Mouse (Mus musculus) frontal cortex, postnatal 14 days (tissue): ENCODE measurements at regions not wholly inside any gene's neighbourhood (a gene's known extent, or its start where the extent isn't known, plus 50 kb on each side); places are given as distances from the start of the nearest gene placed in this dataset.
A peak's percentile ranks its signal among the peaks of the same experiment; 100 is the strongest.
"Not testable (repeated sequence)": the region's sequence is repeated elsewhere in the genome, so short reads cannot be mapped to it uniquely, and the experiment has no call there.

ENCODE experiments used
- DNase-seq, 2 experiments: peaks; one replicate each; pipeline ENCODE4 v3.0.0; 2022; ENCODE audit warnings: low spot score in 2 of 2

DNA sequence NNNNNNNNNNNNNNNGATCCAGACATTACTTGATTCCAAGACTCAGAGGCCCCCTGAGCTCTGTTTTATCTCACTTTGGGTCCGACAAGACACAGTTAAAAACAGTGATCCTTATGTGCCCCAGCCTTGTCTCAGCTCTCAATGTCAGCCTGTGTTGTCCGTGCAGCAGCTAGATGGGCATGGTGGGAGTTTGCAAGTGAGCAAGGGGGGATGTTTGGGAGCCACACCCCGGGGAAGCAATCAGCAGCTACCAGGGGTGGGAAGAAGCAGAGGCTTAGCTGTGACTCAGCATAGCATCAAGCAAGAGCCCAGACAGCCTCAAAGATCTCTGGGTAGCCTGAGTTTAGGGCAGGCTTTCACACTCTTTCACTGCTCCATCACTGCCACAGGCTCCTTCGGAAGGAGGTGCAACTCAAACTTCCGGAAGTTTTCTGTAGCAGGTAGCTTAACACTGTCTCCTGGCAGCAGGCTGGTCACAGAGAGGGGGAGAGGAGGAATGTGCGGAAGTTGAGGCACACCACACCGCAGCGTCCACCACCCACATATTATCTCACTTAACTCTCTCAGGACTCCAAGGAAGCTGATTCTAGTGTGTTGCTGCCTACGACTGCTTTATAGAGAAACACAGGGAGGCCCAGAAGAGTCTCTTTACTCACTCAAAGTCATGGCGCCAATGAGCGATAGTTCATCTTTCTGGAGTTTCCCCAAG, 80.2 kb upstream of the Defb33 start:
- DNase-seq, result peak in 1 of 2 experiments; percentile 7

DNA sequence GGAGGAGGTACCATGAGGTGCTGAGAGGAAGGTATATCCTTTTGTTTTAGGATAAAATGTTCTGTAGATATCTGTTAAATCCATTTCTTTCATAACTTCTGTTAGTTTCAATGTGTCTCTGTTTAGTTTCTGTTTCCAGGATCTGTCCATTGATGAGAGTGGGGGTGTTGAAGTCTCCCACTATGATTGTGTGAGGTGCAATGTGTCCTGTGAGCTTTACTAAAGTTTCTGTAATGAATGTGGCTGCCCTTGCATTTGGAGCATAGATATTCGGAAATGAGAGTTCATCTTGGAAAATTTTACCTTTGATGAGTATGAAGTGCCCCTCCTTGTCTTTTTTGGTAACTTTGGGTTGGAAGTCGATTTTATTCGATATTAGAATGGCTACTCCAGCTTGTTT, 79.0 kb upstream of the Defb33 start:
- DNase-seq, result not testable (repeated sequence)

DNA sequence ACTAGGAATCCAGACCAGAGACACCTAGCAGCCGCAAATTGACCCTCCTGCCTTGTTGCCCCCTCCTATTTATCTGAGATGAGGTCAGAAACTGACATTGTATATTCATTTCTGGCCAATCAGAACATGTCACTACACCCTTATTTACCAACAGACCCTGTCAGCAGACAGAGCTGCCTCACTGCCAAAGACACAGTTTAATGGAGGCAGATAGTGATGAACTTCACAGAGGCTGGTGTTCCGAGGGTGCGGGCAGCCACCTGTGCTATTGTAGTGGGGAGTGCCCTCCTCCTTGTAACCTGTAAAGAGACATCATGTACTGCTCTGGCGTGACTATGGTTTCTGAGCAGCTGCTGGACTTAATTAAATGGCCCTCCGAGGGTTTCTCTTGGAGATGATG, 70.0 kb upstream of the Defb33 start:
- DNase-seq, result peak; percentile 44 to 51

DNA sequence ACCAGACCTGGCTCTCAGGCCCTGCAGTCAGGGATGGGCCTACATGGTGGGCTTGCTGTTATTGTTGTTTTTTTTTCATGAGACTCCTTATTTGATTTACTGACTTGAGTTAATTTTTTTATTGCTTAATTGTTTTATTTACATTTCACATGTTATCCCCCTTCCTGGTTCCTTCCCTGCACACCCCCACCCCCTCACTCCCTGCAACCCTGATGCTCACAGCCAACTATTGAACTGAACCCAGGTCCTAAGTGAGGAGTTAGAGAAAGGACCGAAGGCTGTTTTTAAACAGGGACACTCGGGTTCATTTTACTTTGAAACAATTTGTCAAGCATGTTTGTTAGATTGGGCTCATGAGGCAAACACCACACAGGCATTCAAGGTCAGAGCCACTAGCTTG, 69.2 kb upstream of the Defb33 start:
- not testable (repeated sequence) for DNase-seq

DNA sequence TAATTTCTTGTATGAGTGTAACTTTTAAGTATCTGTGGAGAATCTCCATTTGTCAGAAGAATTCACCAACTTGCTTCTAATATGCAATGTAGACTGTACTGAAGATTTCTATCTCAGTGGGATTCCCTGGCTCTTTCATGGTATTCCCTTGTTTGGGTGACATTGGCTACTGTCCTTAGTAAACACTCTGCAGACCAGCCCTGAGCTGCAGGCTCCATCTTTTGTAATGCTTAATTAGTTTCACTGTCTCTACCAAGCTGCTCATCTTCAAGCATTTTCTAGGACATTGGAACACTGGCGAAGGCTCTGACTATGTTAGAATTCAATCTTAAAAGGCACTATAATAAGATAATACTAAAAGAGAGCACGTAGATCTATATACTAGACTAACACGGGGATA, 53.0 kb upstream of the Defb33 start:
- DNase-seq, result not testable (repeated sequence)
